Mouse (Mus musculus): ENCODE data around the gene Neurl1a.

- TF ChIP-seq CTCF (IDR thresholded peaks at IDR 0.05; ENCODE audit: borderline replicate concordance, insufficient read depth, low read depth, low read length) (no peak), POLR2A (IDR thresholded peaks at IDR 0.05; ENCODE audit: borderline replicate concordance, insufficient read depth, low read length) (no peak)
These were observed 85.0 kb downstream of the Neurl1a start for GRCm38 (mm10) chr19:47263621-47264020.
